Mouse (Mus musculus): Measurements from ENCODE around the gene Sorbs1. TPM values are rescaled to one million over a fixed set of nuclear protein-coding genes. Genes with fewer than 3 reads are reported as not detected.

Sorbs1 gene
- total and polyA plus RNA-seq, 2 experiments from 2014 or later = 140 to 153 TPM

DNA sequence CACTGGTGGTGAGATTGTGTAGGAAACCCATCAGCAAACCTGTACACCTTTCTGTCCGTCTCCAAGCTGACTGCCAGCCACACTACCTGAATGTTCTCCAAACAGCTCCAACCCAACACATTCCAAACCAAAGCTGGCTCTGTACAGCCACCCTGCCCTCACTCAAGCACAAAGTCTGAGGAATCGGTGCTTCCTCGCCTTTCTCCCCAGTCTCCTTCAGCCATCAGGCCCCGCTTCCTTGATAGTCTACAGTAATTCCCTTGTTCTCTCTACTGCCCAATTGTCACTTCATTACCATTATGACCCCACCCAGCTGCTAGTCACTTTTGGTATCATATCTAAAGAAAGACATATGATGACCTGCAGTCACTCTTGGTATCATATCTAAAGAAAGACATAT is 180.5 kb downstream of the Sorbs1 start:
- H3K4me1 ChIP-seq (ENCODE audit: control insufficient read depth, insufficient read depth) = peaks cover 14% of the 10 kb centered on the region
- TF ChIP-seq CTCF (IDR thresholded peaks at IDR 0.05; ENCODE audit: low read depth) = no peak
- TF ChIP-seq EP300 (IDR thresholded peaks at IDR 0.05; ENCODE audit: low read depth) = no peak
- no peaks in the 10 kb centered on the region for H3K9me3 ChIP-seq (replicated peaks; ENCODE audit: control insufficient read depth, low read length)
- ATAC-seq (ENCODE audit: insufficient read depth, low read depth) (no peak), DNase-seq (ENCODE audit: low spot score) (no peak)
- peaks cover 42% of the 10 kb centered on the region; the same call in 1 of the 2 replicates for H3K36me3 ChIP-seq (replicated peaks; ENCODE audit: control insufficient read depth, insufficient read depth, low read length)
- 86% methylated on average over 4 of the region's 4 CpGs for WGBS
- no peak overlapping the region for H3K4me3 ChIP-seq (ENCODE audit: low read depth, low read length)
- H3K4me2 ChIP-seq (ENCODE audit: low read depth, low read length) = no peak overlapping the region
- no peak overlapping the region for H3K27ac ChIP-seq (ENCODE audit: low read depth)
- H3K27me3 ChIP-seq (ENCODE audit: control insufficient read depth, insufficient read depth, low read length) = no peaks in the 10 kb centered on the region
- no peak overlapping the region for H3K9ac ChIP-seq (replicated peaks; ENCODE audit: low read depth, low read length)

DNA sequence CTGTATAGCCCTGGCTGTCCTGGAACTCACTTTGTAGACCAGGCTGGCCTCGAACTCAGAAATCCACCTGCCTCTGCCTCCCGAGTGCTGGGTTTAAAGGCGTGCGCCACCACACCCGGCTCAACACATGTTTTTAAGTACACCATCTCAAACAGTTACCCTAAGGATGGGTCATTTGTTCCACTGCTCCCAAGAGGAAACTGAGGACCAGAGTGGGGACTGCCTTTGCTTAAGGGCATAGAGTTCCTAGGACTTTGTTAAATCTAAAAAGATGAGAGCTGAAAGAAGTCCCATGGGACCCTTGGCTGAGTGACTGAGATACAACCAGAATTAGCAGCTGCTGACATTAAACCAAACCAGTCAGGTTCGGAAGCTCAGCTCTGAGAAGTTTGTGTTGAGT is 181.3 kb downstream of the Sorbs1 start:
- DNase-seq (ENCODE audit: low spot score) = no peak
- TF ChIP-seq EP300 (IDR thresholded peaks at IDR 0.05; ENCODE audit: low read depth) = no peak
- no peak for TF ChIP-seq CTCF (IDR thresholded peaks at IDR 0.05; ENCODE audit: low read depth)
- no peak for ATAC-seq (ENCODE audit: insufficient read depth, low read depth)
- no peak overlapping the region for H3K4me2 ChIP-seq (ENCODE audit: low read depth, low read length)
- H3K4me1 ChIP-seq (ENCODE audit: control insufficient read depth, insufficient read depth) = peaks cover 14% of the 10 kb centered on the region
- no peak overlapping the region for H3K9ac ChIP-seq (replicated peaks; ENCODE audit: low read depth, low read length)
- peak overlapping the region; percentile 52 for H3K27ac ChIP-seq (ENCODE audit: low read depth)
- peaks cover 47% of the 10 kb centered on the region for H3K36me3 ChIP-seq (replicated peaks; ENCODE audit: control insufficient read depth, insufficient read depth, low read length)
- no peaks in the 10 kb centered on the region for H3K27me3 ChIP-seq (ENCODE audit: control insufficient read depth, insufficient read depth, low read length)
- WGBS = 68% methylated on average over 6 of the region's 6 CpGs
- H3K4me3 ChIP-seq (ENCODE audit: low read depth, low read length) = no peak overlapping the region
- no peaks in the 10 kb centered on the region for H3K9me3 ChIP-seq (replicated peaks; ENCODE audit: control insufficient read depth, low read length)

DNA sequence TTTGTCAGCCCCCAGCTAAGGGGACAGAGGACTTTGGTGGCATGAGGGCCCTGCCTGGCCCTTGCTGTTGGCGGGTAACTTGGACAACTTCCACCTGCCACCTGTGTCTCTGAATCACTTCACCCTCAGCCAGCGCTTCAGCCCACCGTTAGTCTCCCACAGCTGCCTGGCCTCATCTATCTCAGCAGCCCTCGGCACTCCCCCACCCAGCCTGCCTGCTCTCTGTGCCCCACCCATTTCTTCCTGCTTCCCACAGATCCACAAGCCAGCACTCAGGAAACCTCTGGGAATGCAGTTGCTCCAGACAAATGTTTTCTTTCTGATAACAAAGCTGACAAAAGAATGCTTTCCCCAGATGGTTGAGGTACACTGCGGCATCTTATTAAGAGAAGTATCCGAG is 181.7 kb downstream of the Sorbs1 start:
- Histone ChIP-seq H3K4me1 (ENCODE audit: control insufficient read depth, insufficient read depth) (peaks cover 14% of the 10 kb centered on the region), H3K4me2 (ENCODE audit: low read depth, low read length) (no peak overlapping the region), H3K9me3 (replicated peaks; ENCODE audit: control insufficient read depth, low read length) (no peaks in the 10 kb centered on the region), H3K36me3 (replicated peaks; ENCODE audit: control insufficient read depth, insufficient read depth, low read length) (peaks cover 47% of the 10 kb centered on the region), H3K4me3 (ENCODE audit: low read depth, low read length) (no peak overlapping the region), H3K27me3 (ENCODE audit: control insufficient read depth, insufficient read depth, low read length) (no peaks in the 10 kb centered on the region), H3K27ac (ENCODE audit: low read depth) (peak overlapping the region; percentile 57), H3K9ac (replicated peaks; ENCODE audit: low read depth, low read length) (no peak overlapping the region)
- TF ChIP-seq CTCF (IDR thresholded peaks at IDR 0.05; ENCODE audit: low read depth) = no peak
- 0 out of 2 replicates have a peak, but pooled peaks have one; percentile 75 for TF ChIP-seq EP300 (IDR thresholded peaks at IDR 0.05; ENCODE audit: low read depth)
- ATAC-seq (ENCODE audit: insufficient read depth, low read depth) (peak; percentile 82), DNase-seq (ENCODE audit: low spot score) (peak; percentile 79)
- WGBS = 13% methylated on average over 6 of the region's 6 CpGs

DNA sequence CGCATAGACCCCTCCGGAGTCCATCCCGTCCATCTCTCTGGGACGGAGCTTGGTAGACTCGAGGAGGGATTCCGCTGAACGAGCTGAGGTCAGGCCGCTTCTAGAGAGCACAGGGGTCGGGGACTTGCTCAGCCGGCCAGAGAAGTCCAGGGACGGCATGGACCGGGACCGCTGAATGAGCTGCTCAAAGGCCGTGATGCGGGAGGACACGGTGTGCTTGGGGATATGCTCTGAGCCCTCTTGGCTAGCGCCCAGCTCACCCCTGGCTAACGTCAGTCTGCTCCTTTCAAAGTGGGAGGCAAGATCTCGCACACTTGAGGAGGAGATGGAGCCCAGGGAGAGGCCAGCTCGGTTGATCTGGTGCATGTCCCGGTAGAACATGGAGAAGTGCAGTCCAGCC is 187.5 kb downstream of the Sorbs1 start:
- no peak overlapping the region for H3K4me2 ChIP-seq (ENCODE audit: low read depth, low read length)
- ATAC-seq (ENCODE audit: insufficient read depth, low read depth) = no peak
- no peaks in the 10 kb centered on the region for H3K27me3 ChIP-seq (ENCODE audit: control insufficient read depth, insufficient read depth, low read length)
- no peak overlapping the region for H3K27ac ChIP-seq (ENCODE audit: low read depth)
- no peak for DNase-seq (ENCODE audit: low spot score)
- peaks cover 82% of the 10 kb centered on the region for H3K36me3 ChIP-seq (replicated peaks; ENCODE audit: control insufficient read depth, insufficient read depth, low read length)
- H3K4me3 ChIP-seq (ENCODE audit: low read depth, low read length) = no peak overlapping the region
- 88% methylated on average over 21 of the region's 21 CpGs for WGBS
- TF ChIP-seq CTCF (IDR thresholded peaks at IDR 0.05; ENCODE audit: low read depth) = no peak
- TF ChIP-seq EP300 (IDR thresholded peaks at IDR 0.05; ENCODE audit: low read depth) = no peak
- H3K9ac ChIP-seq (replicated peaks; ENCODE audit: low read depth, low read length) = no peak overlapping the region
- no peaks in the 10 kb centered on the region for H3K9me3 ChIP-seq (replicated peaks; ENCODE audit: control insufficient read depth, low read length)
- no peaks in the 10 kb centered on the region for H3K4me1 ChIP-seq (ENCODE audit: control insufficient read depth, insufficient read depth)

DNA sequence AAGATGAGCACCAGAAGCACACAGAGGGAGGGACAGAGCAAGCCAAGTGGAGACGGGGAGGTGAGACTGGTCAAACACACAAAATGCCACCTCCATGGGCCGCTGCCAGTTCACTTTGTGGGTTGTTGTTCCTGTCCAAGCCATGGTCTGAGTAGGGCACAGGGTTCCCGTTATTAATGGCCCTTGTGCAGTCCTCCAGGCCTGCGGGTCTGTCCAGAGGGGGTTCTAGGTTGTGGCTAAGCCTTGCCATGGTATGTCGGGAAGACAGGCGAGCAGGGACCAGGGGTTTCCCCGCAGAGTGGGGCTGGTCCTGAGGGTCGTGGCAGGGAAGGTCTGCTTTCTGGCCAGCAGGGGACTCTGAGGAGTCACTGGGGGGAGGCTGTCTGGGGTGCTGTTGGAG is 188.2 kb downstream of the Sorbs1 start:
- no peak overlapping the region for H3K9ac ChIP-seq (replicated peaks; ENCODE audit: low read depth, low read length)
- peaks cover 86% of the 10 kb centered on the region for H3K36me3 ChIP-seq (replicated peaks; ENCODE audit: control insufficient read depth, insufficient read depth, low read length)
- TF ChIP-seq EP300 (IDR thresholded peaks at IDR 0.05; ENCODE audit: low read depth) = no peak
- TF ChIP-seq CTCF (IDR thresholded peaks at IDR 0.05; ENCODE audit: low read depth) = no peak
- H3K4me2 ChIP-seq (ENCODE audit: low read depth, low read length) = no peak overlapping the region
- no peak for ATAC-seq (ENCODE audit: insufficient read depth, low read depth)
- H3K9me3 ChIP-seq (replicated peaks; ENCODE audit: control insufficient read depth, low read length) = no peaks in the 10 kb centered on the region
- 83% methylated on average over 8 of the region's 8 CpGs for WGBS
- H3K4me1 ChIP-seq (ENCODE audit: control insufficient read depth, insufficient read depth) = no peaks in the 10 kb centered on the region
- no peaks in the 10 kb centered on the region for H3K27me3 ChIP-seq (ENCODE audit: control insufficient read depth, insufficient read depth, low read length)
- H3K27ac ChIP-seq (ENCODE audit: low read depth) = no peak overlapping the region
- no peak overlapping the region for H3K4me3 ChIP-seq (ENCODE audit: low read depth, low read length)
- no peak for DNase-seq (ENCODE audit: low spot score)

DNA sequence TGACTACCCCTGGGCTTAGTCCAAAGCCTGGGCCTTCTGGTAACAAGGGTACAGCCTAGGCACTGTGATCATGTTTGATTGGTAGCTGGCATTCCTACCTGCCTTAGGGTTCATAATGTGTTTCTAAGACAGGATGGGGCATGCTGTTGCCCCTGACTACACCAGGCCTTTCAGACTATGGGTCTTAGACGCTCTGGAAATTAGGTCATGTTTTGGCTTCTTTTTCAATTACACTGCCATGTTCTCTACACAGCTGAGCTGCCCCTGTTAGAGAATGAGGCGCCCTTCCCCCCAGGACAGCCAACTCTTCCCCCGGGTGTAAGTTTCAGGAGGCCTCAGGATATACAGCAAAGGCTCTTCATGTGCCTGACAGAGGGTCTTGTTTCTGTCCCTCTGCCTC is 191.4 kb downstream of the Sorbs1 start:
- Histone ChIP-seq H3K4me1 (ENCODE audit: control insufficient read depth, insufficient read depth) (peaks cover 9% of the 10 kb centered on the region; the same call in 1 of the 2 replicates), H3K4me2 (ENCODE audit: low read depth, low read length) (no peak overlapping the region), H3K4me3 (ENCODE audit: low read depth, low read length) (no peak overlapping the region), H3K27me3 (ENCODE audit: control insufficient read depth, insufficient read depth, low read length) (no peaks in the 10 kb centered on the region), H3K27ac (ENCODE audit: low read depth) (no peak overlapping the region), H3K36me3 (replicated peaks; ENCODE audit: control insufficient read depth, insufficient read depth, low read length) (peaks cover 86% of the 10 kb centered on the region), H3K9me3 (replicated peaks; ENCODE audit: control insufficient read depth, low read length) (no peaks in the 10 kb centered on the region), H3K9ac (replicated peaks; ENCODE audit: low read depth, low read length) (no peak overlapping the region)
- ATAC-seq (ENCODE audit: insufficient read depth, low read depth) (no peak), DNase-seq (ENCODE audit: low spot score) (no peak)
- TF ChIP-seq EP300 (IDR thresholded peaks at IDR 0.05; ENCODE audit: low read depth) = no peak
- TF ChIP-seq CTCF (IDR thresholded peaks at IDR 0.05; ENCODE audit: low read depth) = no peak
- WGBS = 91% methylated on average over 3 of the region's 3 CpGs
